Mouse (Mus musculus): ENCODE measurements around the gene Actr2. TPM values are rescaled to one million over a fixed set of nuclear protein-coding genes. Genes with fewer than 3 reads are reported as not detected.

Gene Actr2
- polyA plus RNA-seq, 1 experiment from 2014 or later: 121 TPM

DNA sequence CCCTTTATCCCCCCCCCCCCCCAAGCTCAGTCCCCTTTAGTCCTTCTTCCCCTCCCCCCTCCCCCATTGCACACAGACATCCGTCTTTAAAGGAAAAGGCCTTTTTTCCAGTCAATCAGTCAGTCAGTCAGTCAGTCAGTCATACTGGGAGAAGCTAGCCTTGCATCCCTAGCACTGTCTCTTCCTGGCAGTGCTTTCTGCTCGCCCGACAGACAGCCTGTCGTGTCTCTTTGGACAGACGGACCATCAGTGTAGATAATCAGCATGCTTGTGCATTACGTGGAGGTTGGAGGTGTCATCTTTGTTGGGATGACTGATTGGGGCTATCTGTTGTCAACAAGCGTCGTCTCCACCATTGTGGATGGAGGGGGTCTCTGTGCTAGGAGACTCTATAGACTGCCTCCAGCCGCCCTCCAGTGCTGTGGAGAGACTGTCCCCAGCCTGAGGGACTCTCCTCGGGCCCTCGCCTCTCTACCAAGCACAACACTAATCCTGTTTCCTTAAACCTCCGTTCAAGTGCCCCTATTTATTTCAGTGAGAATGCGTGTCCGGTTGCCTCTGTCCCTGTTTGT lies 89.7 kb downstream of the Actr2 start:
- H3K9ac ChIP-seq: no peak overlapping the region
- WGBS: 83% methylated on average over 14 of the region's 14 CpGs
- no peak overlapping the region for H3K4me2 ChIP-seq
- no peak overlapping the region for H3K4me3 ChIP-seq
- no peaks in the 10 kb centered on the region for H3K4me1 ChIP-seq
- H3K9me3 ChIP-seq: peaks cover 23% of the 10 kb centered on the region
- ATAC-seq (ENCODE audit: borderline replicate concordance, extremely low read depth, low FRiP score, low TSS enrichment): no peak
- peaks cover 42% of the 10 kb centered on the region for H3K36me3 ChIP-seq
- H3K27me3 ChIP-seq: no peaks in the 10 kb centered on the region
- H3K27ac ChIP-seq: no peak overlapping the region

- H3K27ac ChIP-seq: no peak overlapping the region
Measured at GRCm38 (mm10) chr11:20022462-20022861, 90.3 kb downstream of the Actr2 start.

GRCm38 (mm10) chr11:20020720-20021119 lies 92.0 kb downstream of the Actr2 start:
- 98% methylated on average over 35 of the region's 35 CpGs for WGBS
- Histone ChIP-seq H3K9ac (no peak overlapping the region), H3K27ac (no peak overlapping the region), H3K4me2 (no peak overlapping the region), H3K27me3 (no peaks in the 10 kb centered on the region), H3K4me3 (no peak overlapping the region), H3K36me3 (peaks cover 53% of the 10 kb centered on the region), H3K4me1 (no peaks in the 10 kb centered on the region), H3K9me3 (peaks cover 23% of the 10 kb centered on the region)
- ATAC-seq (ENCODE audit: borderline replicate concordance, extremely low read depth, low FRiP score, low TSS enrichment): no peak

More at GRCm38 (mm10) chr11:20022462-20022861, 90.3 kb downstream of the Actr2 start:
- Histone ChIP-seq H3K9ac (no peak overlapping the region), H3K36me3 (peaks cover 47% of the 10 kb centered on the region), H3K4me2 (no peak overlapping the region), H3K9me3 (peaks cover 23% of the 10 kb centered on the region), H3K4me1 (no peaks in the 10 kb centered on the region), H3K27me3 (no peaks in the 10 kb centered on the region), H3K4me3 (no peak overlapping the region)
- 89% methylated on average over 2 of the region's 2 CpGs for WGBS
- ATAC-seq (ENCODE audit: borderline replicate concordance, extremely low read depth, low FRiP score, low TSS enrichment): no peak

DNA sequence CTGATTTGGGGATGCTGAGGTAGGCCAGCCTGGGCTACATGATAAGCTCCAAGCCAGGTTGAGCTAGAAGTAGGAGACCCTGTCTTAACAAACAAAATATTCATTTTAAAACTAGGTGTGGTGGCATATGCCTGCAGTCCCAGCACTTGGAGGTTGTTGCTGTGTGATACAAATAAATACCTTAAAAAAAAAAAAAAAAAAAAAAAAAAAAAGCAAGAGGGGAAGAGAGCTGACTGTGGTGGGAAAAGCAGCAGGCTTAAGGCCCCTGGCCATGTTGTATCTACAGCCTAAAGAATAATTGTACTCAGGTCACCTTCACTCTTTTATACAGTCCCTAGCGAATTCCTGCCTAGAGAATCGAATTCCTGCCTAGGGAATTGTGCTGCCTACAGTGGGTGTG lies 93.8 kb downstream of the Actr2 start:
- Histone ChIP-seq H3K9me3 (peaks cover 23% of the 10 kb centered on the region), H3K4me1 (no peaks in the 10 kb centered on the region), H3K9ac (no peak overlapping the region), H3K27ac (no peak overlapping the region), H3K36me3 (peaks cover 53% of the 10 kb centered on the region), H3K4me3 (no peak overlapping the region), H3K4me2 (no peak overlapping the region), H3K27me3 (no peaks in the 10 kb centered on the region)
- no peak for ATAC-seq (ENCODE audit: borderline replicate concordance, extremely low read depth, low FRiP score, low TSS enrichment)
- WGBS: 93% methylated on average over 2 of the region's 2 CpGs

DNA sequence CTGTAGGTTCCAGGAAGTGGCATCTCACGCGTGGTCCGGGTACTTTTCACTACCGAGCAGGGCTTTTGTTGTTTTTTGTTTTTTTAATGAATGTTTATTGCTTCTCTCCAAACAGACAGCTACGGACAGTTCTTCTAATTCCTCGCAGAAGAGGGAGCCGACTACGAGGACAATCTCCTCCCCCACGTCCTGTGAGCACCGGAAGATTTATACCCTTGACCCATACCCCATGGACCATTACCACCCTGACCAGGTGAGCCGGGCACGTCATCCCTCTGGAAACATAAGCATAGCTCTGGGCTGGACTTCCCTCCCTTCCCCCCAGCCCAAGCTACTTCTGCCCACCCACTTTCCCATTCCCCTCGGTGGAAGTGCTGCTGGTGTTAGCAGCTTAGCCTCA lies 94.8 kb downstream of the Actr2 start:
- Histone ChIP-seq H3K9me3 (peaks cover 23% of the 10 kb centered on the region), H3K27ac (no peak overlapping the region), H3K9ac (no peak overlapping the region), H3K4me1 (no peaks in the 10 kb centered on the region), H3K27me3 (no peaks in the 10 kb centered on the region), H3K4me2 (no peak overlapping the region), H3K4me3 (no peak overlapping the region), H3K36me3 (peaks cover 50% of the 10 kb centered on the region)
- WGBS: 93% methylated on average over 13 of the region's 13 CpGs
- ATAC-seq (ENCODE audit: borderline replicate concordance, extremely low read depth, low FRiP score, low TSS enrichment): no peak

- H3K4me1 ChIP-seq: peaks cover 6% of the 10 kb centered on the region; the same call in 1 of the 2 replicates
- no peak for ATAC-seq (ENCODE audit: borderline replicate concordance, extremely low read depth, low FRiP score, low TSS enrichment)
- no peak overlapping the region for H3K4me3 ChIP-seq
- 92% methylated on average over 3 of the region's 3 CpGs for WGBS
- H3K27ac ChIP-seq: no peak overlapping the region
- no peak overlapping the region for H3K9ac ChIP-seq
- H3K9me3 ChIP-seq: no peaks in the 10 kb centered on the region
- H3K27me3 ChIP-seq: no peaks in the 10 kb centered on the region
- H3K4me2 ChIP-seq: no peak overlapping the region
- peaks cover 26% of the 10 kb centered on the region for H3K36me3 ChIP-seq
Measured at GRCm38 (mm10) chr11:20013366-20013765, 99.3 kb downstream of the Actr2 start.

Other genes with a start within 250 kb of the Actr2 start
- gene Spred2, start 188.5 kb downstream of the Actr2 start, polyA plus RNA-seq (2015; fragmentation: Nextera tagmentation; extraction: Ambion mirVana): 6.3 and 6.6 TPM in 2 replicates
- gene Rab1a, start 88.5 kb upstream of the Actr2 start, polyA plus RNA-seq (2015; fragmentation: Nextera tagmentation; extraction: Ambion mirVana): 274 and 283 TPM in 2 replicates
- gene Cep68, start 136.5 kb upstream of the Actr2 start, polyA plus RNA-seq (2015; fragmentation: Nextera tagmentation; extraction: Ambion mirVana): 34.8 and 37.6 TPM in 2 replicates
- gene Slc1a4, start 219.8 kb upstream of the Actr2 start, polyA plus RNA-seq (2015; fragmentation: Nextera tagmentation; extraction: Ambion mirVana): 18.6 and 19.7 TPM in 2 replicates